Mouse (Mus musculus) midbrain, embryonic 15.5 days (tissue): ENCODE data around the gene Vapb. TPM values are rescaled to one million over a fixed set of nuclear protein-coding genes. Genes with fewer than 3 reads are reported as not detected.

ENCODE experiments used
- ATAC-seq: fragments of 200-750 bp; cut with Nextera tagmentation; replicated peaks from 2 replicates; pipeline ENCODE4 v1.8.0; 2017; ENCODE audit warnings: moderate TSS enrichment
- H3K27ac ChIP-seq: fragments of 300-500 bp; sonication (generic); 2 replicates; pipeline ENCODE4 v1.5.1; 2015; ENCODE audit warnings: mild to moderate bottlenecking, inconsistent platforms
- H3K27me3 ChIP-seq: fragments of 300-500 bp; sonication (generic); replicated peaks from 2 replicates; pipeline ENCODE4 v1.6.1; 2015; ENCODE audit warnings: inconsistent platforms
- H3K36me3 ChIP-seq: fragments of 300-500 bp; sonication (generic); replicated peaks from 2 replicates; pipeline ENCODE4 v1.6.1; 2015; ENCODE audit warnings: inconsistent platforms
- H3K4me1 ChIP-seq: fragments of 300-500 bp; sonication (generic); 2 replicates; pipeline ENCODE4 v1.6.1; 2015; ENCODE audit warnings: inconsistent platforms
- H3K4me2 ChIP-seq: fragments of 300-500 bp; sonication (generic); 2 replicates; pipeline ENCODE4 v1.6.1; 2015; ENCODE audit warnings: inconsistent platforms, mild to moderate bottlenecking, moderate library complexity
- H3K4me3 ChIP-seq: fragments of 300-500 bp; sonication (generic); 2 replicates; pipeline ENCODE4 v1.5.1; 2015; ENCODE audit warnings: mild to moderate bottlenecking, inconsistent platforms
- H3K9ac ChIP-seq: fragments of 300-500 bp; sonication (generic); 2 replicates; pipeline ENCODE4 v1.6.1; 2015; ENCODE audit warnings: mild to moderate bottlenecking, inconsistent platforms
- H3K9me3 ChIP-seq: fragments of 300-500 bp; sonication (generic); 2 replicates; pipeline ENCODE4 v1.6.1; 2016; ENCODE audit warnings: inconsistent platforms
- WGBS: fragments of 180-500 bp; shearing (Covaris S2); methylation state at CpG from one replicate; pipeline ENCODE4 v1.1.7; 2015; ENCODE audit warnings: mixed read lengths; 5-methylcytosine and 5-hydroxymethylcytosine counted together
- polyA plus RNA-seq: library from polyadenylated mRNA; unstranded; fragments of >200 nt; fragmentation: Nextera tagmentation; extraction: Ambion mirVana; gene quantifications from 2 replicates; pipeline ENCODE4 v1.2.1, GENCODE M21; 2015

Gene Vapb
- polyA plus RNA-seq, 1 experiment from 2014 or later = 10.8 TPM

DNA sequence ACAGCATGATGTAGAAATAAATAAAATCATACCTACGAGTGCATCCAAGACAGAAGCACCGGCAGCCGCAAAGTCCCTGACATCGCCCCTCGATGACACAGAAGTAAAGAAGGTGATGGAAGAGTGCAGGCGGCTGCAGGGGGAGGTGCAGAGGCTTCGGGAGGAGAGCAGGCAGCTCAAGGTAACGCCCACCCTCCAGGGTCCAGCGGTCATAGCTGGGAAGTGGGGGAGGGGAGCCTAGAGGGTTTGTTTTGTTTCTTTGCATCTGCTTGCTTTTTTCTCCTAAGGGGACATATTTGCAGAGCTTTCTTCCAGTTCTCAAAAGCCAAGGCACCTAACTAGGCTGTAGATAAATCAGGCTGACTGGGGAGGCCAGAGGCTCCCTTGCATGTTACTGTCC lies 38.8 kb downstream of the Vapb start:
- H3K9me3 ChIP-seq = no peaks in the 10 kb centered on the region
- H3K9ac ChIP-seq = no peak overlapping the region
- H3K4me2 ChIP-seq = no peak overlapping the region
- H3K27me3 ChIP-seq = no peaks in the 10 kb centered on the region
- peaks cover 57% of the 10 kb centered on the region for H3K4me1 ChIP-seq
- peak overlapping the region; percentile 78 for H3K27ac ChIP-seq
- no peak for ATAC-seq
- H3K4me3 ChIP-seq = no peak overlapping the region
- H3K36me3 ChIP-seq = peaks cover 9% of the 10 kb centered on the region; the same call in 1 of the 2 replicates
- WGBS = 9% methylated on average over 9 of the region's 9 CpGs

DNA sequence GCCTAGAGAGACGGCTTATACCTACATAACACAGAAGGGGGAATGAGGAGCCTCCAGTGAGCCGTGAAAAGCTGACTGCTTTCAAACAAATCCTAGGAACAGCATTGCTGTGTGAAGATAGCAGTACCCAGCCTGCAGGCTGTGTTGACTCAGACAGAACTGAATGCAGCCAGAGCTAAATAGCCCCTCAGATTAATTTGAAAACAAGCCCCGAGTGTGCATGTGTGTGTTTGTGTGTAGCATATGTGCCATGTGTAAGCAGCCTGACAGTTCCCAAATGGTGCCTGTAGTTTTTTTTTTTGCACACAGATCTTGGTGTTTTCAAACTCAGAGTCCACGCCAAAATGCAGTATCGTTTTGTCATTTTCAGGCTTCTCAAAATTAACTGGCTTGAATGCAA lies 43.6 kb downstream of the Vapb start:
- ATAC-seq = peak; percentile 10; the same call in 1 of the 2 replicates
- Histone ChIP-seq H3K9ac (no peak overlapping the region), H3K4me1 (peaks cover 27% of the 10 kb centered on the region), H3K4me3 (no peak overlapping the region), H3K4me2 (no peak overlapping the region), H3K36me3 (peaks cover 22% of the 10 kb centered on the region), H3K27me3 (no peaks in the 10 kb centered on the region), H3K27ac (peak overlapping the region; percentile 55; the same call in 1 of the 2 replicates), H3K9me3 (no peaks in the 10 kb centered on the region; the same call in 1 of the 2 replicates)
- 58% methylated on average over 5 of the region's 5 CpGs for WGBS

DNA sequence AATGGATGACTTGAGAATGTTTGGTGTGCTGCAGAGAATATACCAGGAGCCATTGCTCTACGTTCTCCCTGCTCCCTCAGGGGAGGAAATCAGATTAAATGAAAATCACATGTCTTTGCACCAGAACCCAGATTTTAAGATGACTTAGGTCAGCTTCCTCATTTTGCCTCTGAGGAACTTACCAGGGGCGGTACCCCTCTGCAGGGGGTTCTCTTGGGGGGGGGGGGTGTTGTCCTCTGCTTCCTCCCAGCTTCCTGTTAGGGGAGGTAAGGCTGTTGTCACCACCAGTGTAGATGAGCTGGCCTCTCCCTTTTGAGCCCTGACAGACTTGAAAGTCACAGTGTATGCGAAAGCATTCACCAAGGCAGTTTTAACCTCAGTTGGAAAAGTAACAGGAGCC lies 47.1 kb downstream of the Vapb start:
- no peaks in the 10 kb centered on the region; the same call in 1 of the 2 replicates for H3K9me3 ChIP-seq
- no peaks in the 10 kb centered on the region for H3K27me3 ChIP-seq
- no peak overlapping the region for H3K4me3 ChIP-seq
- H3K4me1 ChIP-seq = peaks cover 19% of the 10 kb centered on the region
- no peak overlapping the region for H3K4me2 ChIP-seq
- H3K27ac ChIP-seq = no peak overlapping the region
- 83% methylated on average over 3 of the region's 3 CpGs for WGBS
- ATAC-seq = no peak
- peaks cover 13% of the 10 kb centered on the region for H3K36me3 ChIP-seq
- no peak overlapping the region for H3K9ac ChIP-seq

DNA sequence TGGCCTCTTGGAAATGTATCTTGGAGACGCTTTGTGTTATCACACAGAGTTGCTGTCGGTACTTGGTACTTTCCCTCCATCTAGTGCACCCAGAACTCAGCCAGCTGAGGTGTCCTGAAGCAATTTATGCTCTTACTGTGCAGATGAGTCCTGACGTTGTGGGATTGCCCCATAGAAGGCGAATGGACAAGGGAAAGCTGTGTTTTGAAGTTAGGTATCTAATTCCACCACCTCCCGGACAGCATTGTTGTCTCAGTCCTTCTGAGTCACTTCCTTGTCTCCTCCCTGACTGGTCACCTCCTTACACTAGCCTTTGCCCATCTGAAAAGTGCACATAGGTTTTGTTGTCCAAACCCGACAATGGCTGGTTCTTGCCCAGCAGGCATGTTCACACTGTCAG lies 47.6 kb downstream of the Vapb start:
- Histone ChIP-seq H3K9me3 (no peaks in the 10 kb centered on the region; the same call in 1 of the 2 replicates), H3K4me1 (peaks cover 19% of the 10 kb centered on the region), H3K4me3 (no peak overlapping the region), H3K36me3 (peaks cover 13% of the 10 kb centered on the region), H3K27ac (no peak overlapping the region), H3K9ac (no peak overlapping the region), H3K27me3 (no peaks in the 10 kb centered on the region), H3K4me2 (no peak overlapping the region)
- no peak for ATAC-seq
- 91% methylated on average over 6 of the region's 6 CpGs for WGBS

DNA sequence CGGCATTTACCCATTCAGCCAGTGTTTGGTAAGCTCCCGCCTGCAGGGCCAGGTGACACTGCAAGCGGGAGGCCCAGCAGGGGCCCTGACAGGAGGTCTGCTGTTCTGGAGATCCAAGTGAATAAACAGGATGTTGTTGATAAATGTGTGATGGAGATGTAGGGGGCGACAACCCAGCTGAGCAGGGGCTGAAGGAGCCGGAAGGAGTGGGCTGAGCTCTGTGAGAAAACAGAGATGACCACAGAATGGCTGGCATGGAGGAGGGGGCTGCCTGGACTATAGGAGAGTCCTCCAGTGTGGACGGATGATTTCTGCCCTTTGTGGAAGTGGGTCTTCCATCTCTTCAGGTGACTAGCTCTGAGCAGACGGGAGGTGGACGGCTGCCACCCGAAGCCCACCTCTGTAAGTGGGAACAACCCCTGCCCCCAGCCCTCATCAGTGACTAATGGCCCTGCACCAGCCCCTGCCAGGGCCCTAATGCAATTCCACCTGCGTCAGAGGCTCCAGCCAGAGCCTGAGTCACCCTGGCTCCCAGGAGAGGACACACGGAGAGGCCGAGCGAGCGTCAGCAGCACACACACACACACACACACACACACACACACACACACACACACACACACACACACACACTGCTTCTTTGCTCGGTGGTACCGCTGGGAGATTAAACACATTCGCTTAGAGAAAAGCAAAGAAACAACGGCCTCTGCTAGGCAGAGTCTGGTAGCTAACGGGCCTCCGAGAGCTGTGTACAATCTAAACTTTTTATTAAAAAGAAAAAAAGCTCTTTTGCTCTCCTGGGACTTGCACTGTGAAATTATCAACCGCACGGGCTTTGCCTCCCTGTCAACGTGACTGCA lies 52.9 kb downstream of the Vapb start:
- 9% methylated on average over 23 of the region's 23 CpGs for WGBS
- peak; percentile 72 for ATAC-seq
- Histone ChIP-seq H3K36me3 (no peaks in the 10 kb centered on the region), H3K9ac (0 out of 2 replicates have a peak overlapping the region, but pooled peaks have one; percentile 10), H3K27me3 (no peaks in the 10 kb centered on the region), H3K27ac (peak overlapping the region; percentile 70), H3K4me2 (peak overlapping the region; percentile 30), H3K4me3 (no peak overlapping the region), H3K9me3 (no peaks in the 10 kb centered on the region), H3K4me1 (peaks cover 38% of the 10 kb centered on the region)

DNA sequence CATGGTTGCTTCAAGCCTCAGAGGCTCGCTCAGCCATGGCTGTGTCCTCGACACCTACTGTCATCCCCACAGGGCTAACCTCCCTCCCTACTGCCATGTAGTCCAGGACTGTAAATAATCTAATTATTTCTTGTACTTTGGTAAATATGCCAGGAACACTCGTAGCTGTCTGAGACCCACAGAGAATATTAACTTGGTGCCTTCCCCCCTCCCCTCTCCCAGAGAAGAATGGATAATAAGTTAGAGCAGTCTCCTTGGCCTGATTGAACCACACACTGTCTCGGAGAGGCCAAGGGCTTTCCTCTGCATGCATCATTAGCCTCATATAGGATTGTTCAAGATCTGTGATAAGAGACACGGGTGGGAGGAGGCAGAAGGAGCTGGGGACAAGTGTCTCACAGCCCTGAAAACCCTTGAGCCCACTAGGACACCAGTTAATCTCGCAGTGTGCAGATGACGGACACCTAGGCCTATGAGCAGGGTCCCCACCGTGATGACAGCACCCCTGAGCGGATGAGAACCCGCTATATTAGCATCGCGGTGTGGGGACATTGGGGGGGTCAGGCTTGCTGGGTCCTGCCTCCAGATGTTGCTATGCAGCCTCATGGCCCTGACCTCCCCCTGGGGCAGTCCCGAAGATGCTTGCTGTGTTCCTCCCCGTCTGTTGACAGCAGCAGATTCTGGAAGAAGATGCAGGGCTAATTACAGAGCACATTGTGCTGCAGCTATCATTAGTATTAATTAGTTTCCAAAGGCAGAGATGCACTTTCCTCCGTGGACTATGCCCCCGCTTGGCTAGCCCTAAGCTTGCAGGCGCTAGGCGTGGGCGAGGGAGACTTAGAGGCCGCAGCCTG lies 54.8 kb downstream of the Vapb start:
- 0 out of 2 replicates have a peak, but pooled peaks have one; percentile 24 for ATAC-seq
- no peak overlapping the region for H3K9ac ChIP-seq
- peak overlapping the region; percentile 31; the same call in 1 of the 2 replicates for H3K27ac ChIP-seq
- no peaks in the 10 kb centered on the region for H3K36me3 ChIP-seq
- no peaks in the 10 kb centered on the region for H3K27me3 ChIP-seq
- H3K9me3 ChIP-seq = no peaks in the 10 kb centered on the region
- no peak overlapping the region for H3K4me3 ChIP-seq
- peaks cover 38% of the 10 kb centered on the region for H3K4me1 ChIP-seq
- 40% methylated on average over 20 of the region's 20 CpGs for WGBS
- no peak overlapping the region for H3K4me2 ChIP-seq

DNA sequence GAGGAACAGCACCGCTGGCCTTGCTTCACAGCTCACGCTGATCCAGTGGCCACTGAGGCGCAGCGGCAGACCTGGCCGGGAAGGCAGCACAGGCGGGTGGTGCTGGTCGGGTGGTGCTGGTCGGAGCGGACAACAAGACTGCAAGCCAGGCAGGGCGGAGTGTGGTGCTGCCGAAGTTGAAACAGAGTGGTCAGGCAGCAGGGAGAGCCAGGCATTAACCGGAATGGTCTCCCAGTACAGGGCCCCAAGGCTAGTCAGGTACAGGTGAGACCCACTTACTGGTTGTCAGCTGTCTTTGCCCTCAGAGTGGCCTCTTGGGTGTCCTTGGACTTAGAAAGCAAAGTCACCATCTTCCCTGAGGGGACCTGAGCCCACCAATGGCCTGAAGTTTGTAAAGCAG lies 56.7 kb downstream of the Vapb start:
- no peak overlapping the region for H3K9ac ChIP-seq
- H3K36me3 ChIP-seq = no peaks in the 10 kb centered on the region
- H3K4me1 ChIP-seq = peaks cover 38% of the 10 kb centered on the region
- H3K4me2 ChIP-seq = no peak overlapping the region
- H3K9me3 ChIP-seq = no peaks in the 10 kb centered on the region
- no peak overlapping the region for H3K27ac ChIP-seq
- H3K27me3 ChIP-seq = no peaks in the 10 kb centered on the region
- WGBS = 95% methylated on average over 12 of the region's 12 CpGs
- no peak for ATAC-seq
- no peak overlapping the region for H3K4me3 ChIP-seq

DNA sequence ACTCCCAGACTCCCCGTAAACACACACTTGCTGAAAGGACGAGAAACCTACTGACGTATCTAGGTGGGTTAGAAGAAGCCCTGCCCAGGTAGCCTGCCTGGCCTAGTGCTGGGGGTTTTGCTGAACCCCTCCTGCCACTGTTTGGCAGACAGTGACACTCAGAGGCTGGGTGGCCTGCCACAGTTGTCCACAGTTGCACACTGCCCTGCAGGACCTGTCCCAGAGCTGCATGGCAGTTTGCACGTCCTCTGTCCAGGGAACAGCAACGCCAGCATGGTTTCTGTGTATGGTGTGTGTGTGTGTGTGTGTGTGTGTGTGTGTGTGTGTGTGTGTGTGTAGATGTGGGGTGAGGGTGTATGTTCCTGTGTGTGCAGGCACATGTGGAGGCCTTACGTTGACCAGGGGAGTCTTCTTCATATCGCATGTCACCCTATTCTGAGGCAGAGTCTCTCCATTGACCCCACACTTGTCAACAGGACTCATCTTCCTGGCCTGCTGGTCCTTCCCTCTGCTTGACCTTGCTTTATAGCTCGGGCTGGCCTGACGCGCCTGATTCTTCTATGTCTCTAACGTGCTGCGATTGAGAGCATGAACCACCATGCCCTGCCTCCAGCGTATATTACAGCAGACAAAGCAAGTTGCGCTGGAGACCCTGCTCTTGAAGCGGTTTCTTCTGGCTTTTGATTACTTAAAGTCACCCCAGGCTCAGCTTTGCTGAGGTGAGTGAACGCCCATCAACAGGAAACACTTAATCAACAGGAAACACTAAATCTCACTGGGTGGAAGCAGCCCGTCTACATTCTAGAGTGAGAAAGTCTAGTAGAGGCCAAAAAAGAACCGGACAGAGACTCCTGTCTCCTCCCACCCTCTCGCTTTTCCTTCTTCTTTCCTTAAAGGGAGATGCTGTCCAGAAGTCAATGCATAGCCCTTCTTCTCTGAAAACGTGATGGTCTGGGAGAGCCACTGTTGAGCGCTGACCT lies 57.5 kb downstream of the Vapb start:
- Histone ChIP-seq H3K27ac (no peak overlapping the region), H3K9ac (no peak overlapping the region), H3K27me3 (no peaks in the 10 kb centered on the region), H3K9me3 (no peaks in the 10 kb centered on the region), H3K4me1 (peaks cover 33% of the 10 kb centered on the region), H3K4me2 (no peak overlapping the region), H3K36me3 (no peaks in the 10 kb centered on the region), H3K4me3 (no peak overlapping the region)
- WGBS = 86% methylated on average over 21 of the region's 21 CpGs
- ATAC-seq = no peak

DNA sequence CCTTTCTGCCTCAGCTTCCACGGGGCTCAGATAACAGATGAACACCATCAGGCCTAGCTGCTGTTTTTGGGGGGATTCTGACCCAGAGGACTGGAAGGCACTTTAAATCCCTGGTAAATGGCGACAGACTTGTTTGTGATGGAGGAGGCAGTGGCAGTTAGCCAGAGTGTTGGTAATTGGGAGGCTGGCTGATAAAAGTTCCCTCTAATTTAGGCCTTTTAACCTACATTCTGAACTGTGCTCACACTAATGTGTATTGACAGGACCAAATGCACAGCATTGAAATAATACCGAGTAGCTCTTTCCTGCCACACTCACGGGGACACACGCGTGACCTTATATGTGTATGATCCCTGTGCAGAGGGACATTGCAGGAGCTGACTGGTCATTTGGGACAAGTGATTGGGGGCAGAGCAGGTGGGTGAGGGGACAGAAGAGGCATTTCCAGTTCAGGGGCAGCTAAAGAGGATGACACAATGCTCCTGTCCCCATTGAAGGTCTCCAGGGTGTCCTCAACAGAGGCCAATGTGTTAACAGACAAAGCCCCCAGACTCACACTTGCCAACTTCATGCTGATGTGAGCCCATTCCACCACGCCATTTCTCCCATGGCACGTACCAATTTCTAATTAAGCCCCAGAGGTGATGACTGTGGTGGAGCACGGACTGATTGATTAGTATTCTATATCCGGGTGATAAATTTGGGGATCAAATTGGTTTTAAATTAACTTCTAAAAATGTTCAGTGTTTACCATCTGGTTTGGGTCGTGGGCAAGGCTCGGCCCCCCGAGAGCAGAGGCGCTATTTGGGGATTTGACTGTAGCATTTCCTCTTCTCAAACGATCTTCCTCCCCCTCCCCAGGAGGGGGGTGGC lies 58.7 kb downstream of the Vapb start:
- H3K9me3 ChIP-seq = no peaks in the 10 kb centered on the region
- H3K27ac ChIP-seq = no peak overlapping the region
- no peak overlapping the region for H3K9ac ChIP-seq
- 75% methylated on average over 15 of the region's 15 CpGs for WGBS
- no peaks in the 10 kb centered on the region for H3K36me3 ChIP-seq
- peaks cover 21% of the 10 kb centered on the region for H3K4me1 ChIP-seq
- H3K4me2 ChIP-seq = no peak overlapping the region
- H3K27me3 ChIP-seq = no peaks in the 10 kb centered on the region
- H3K4me3 ChIP-seq = no peak overlapping the region
- ATAC-seq = no peak

DNA sequence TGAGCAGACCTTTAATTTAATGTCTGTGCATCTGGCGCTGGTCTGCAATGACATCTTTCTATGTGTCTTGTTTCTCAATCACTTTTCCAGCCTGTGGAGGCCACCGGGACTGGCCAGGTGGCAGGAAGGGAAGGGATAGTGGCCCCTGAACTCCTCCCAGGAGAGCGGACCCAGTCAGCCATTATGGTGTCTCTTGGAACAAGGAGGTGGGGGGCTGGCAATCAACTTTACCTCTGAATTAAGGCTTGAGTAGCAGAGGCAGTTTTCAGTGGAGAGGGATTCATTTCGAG lies 59.3 kb downstream of the Vapb start:
- H3K27me3 ChIP-seq = no peaks in the 10 kb centered on the region
- no peaks in the 10 kb centered on the region for H3K36me3 ChIP-seq
- peaks cover 15% of the 10 kb centered on the region for H3K4me1 ChIP-seq
- H3K27ac ChIP-seq = no peak overlapping the region
- H3K9ac ChIP-seq = no peak overlapping the region
- no peak for ATAC-seq
- 71% methylated on average over 4 of the region's 4 CpGs for WGBS
- H3K4me2 ChIP-seq = no peak overlapping the region
- no peaks in the 10 kb centered on the region for H3K9me3 ChIP-seq
- no peak overlapping the region for H3K4me3 ChIP-seq

DNA sequence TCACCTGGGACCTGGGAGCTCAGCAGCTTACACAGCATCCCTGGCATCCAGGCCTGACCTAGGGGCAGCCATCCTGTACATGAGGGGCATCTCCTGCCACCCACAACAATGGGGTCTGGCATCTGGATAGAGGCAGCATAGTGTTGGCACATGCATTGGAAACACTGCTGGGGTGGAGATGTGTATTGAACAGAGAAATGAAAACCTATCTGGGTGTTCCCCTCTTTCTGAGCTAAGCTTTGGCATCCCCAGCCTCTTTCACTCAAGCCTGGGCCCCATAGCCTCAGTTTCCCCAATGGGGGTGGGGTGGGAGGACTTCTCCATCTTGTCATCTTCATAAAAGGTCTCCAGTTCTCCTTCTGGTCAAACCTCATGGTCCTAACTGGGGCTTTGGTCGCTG lies 62.2 kb downstream of the Vapb start:
- Histone ChIP-seq H3K4me2 (no peak overlapping the region), H3K36me3 (no peaks in the 10 kb centered on the region), H3K9me3 (no peaks in the 10 kb centered on the region), H3K4me1 (no peaks in the 10 kb centered on the region), H3K27ac (no peak overlapping the region), H3K4me3 (no peak overlapping the region), H3K9ac (no peak overlapping the region), H3K27me3 (no peaks in the 10 kb centered on the region)
- ATAC-seq = no peak
- WGBS = 61% methylated on average over 1 of the region's 1 CpGs
